19 mouse cellular contexts compared by ENCODE assay signal in genomic region chr3:87546291-87546721, GRCm38 (mm10). TPM values are rescaled to one million over a fixed set of nuclear protein-coding genes. Genes with fewer than 3 reads are reported as not detected.
DNase-seq lines count a peak whose midpoint lies in the region; ATAC-seq and TF ChIP-seq lines count a peak whose summit lies in the region.
"Had no signal": no experiment of that assay in that cellular context is flagged by ENCODE, and none has a peak within 500 bp of the region (broad histone marks: within the 10 kb centered on the region; RNA-seq: fewer than 3 reads in every experiment).

No protein-coding gene starts in this region.

- no peak for TF ChIP-seq CTCF in liver, postnatal 0 days (IDR thresholded peaks at IDR 0.05; ENCODE audit: low read depth)

- H3K27ac ChIP-seq in midbrain, embryonic 11.5 days (ENCODE audit: low read depth, low read length): no peak overlapping the region
- H3K27ac ChIP-seq in midbrain, embryonic 16.5 days (ENCODE audit: low read length): no peak overlapping the region
- H3K27ac ChIP-seq in liver, postnatal 0 days (ENCODE audit: low read depth): no peak overlapping the region
- H3K27ac ChIP-seq: gastrocnemius, adult 2 months; intestine, embryonic 15.5 days; kidney, postnatal 0 days; limb, embryonic 13.5 days; neural tube, embryonic 15.5 days had no signal

- peaks cover 18% of the 10 kb centered on the region for H3K4me1 ChIP-seq in midbrain, embryonic 11.5 days (ENCODE audit: control insufficient read depth, insufficient read depth, low read length)
- no peaks in the 10 kb centered on the region for H3K4me1 ChIP-seq in midbrain, embryonic 16.5 days (ENCODE audit: control insufficient read depth, insufficient read depth, low read length)
- H3K4me1 ChIP-seq in liver, postnatal 0 days (ENCODE audit: insufficient read depth): peaks cover 19% of the 10 kb centered on the region
- H3K4me1 ChIP-seq: intestine, embryonic 15.5 days had no signal

- H3K27me3 ChIP-seq in midbrain, embryonic 11.5 days (ENCODE audit: control insufficient read depth, insufficient read depth, low read length): no peaks in the 10 kb centered on the region
- H3K27me3 ChIP-seq in midbrain, embryonic 16.5 days (ENCODE audit: control insufficient read depth, insufficient read depth, low read depth, low read length): no peaks in the 10 kb centered on the region
- H3K27me3 ChIP-seq in liver, postnatal 0 days (ENCODE audit: insufficient read depth, low read length): peaks cover 9% of the 10 kb centered on the region; the same call in 1 of the 2 replicates
- H3K27me3 ChIP-seq: neural tube, embryonic 15.5 days had no signal

- no peaks in the 10 kb centered on the region for H3K36me3 ChIP-seq in midbrain, embryonic 11.5 days (ENCODE audit: control insufficient read depth, insufficient read depth, low read length)
- H3K36me3 ChIP-seq in midbrain, embryonic 16.5 days (ENCODE audit: control insufficient read depth, insufficient read depth, low read length): no peaks in the 10 kb centered on the region
- no peaks in the 10 kb centered on the region for H3K36me3 ChIP-seq in liver, postnatal 0 days (replicated peaks; ENCODE audit: insufficient read depth, low read length)
- H3K36me3 ChIP-seq: intestine, embryonic 15.5 days; limb, embryonic 13.5 days; neural tube, embryonic 15.5 days had no signal

- no peak for TF ChIP-seq EP300 in liver, postnatal 0 days (IDR thresholded peaks at IDR 0.05; ENCODE audit: low read depth)

- no peak for DNase-seq in frontal cortex, postnatal 10 days (ENCODE audit: low spot score in 2 of 2)
- DNase-seq in midbrain, embryonic 11.5 days (ENCODE audit: low spot score, missing footprints): peak; percentile 54
- peak; percentile 80 for DNase-seq in layer of hippocampus, adult 9-11 months
- DNase-seq in right cerebral cortex, postnatal 36 days (ENCODE audit: low spot score in 2 of 2): peak; percentile 81 to 90
- DNase-seq in liver, postnatal 0 days: no peak
- DNase-seq in embryo, embryonic 9.5 days (ENCODE audit: extremely low spot score): no peak
- DNase-seq: cerebellum, adult 8-10 months; gastrocnemius, adult 2 months; heart, adult 18-20 months; heart, postnatal 14 days; lung, adult 18-20 months; thymus, postnatal 14 days had no signal

- H3K9me3 ChIP-seq in midbrain, embryonic 11.5 days (ENCODE audit: control insufficient read depth, low read length): no peaks in the 10 kb centered on the region
- no peaks in the 10 kb centered on the region for H3K9me3 ChIP-seq in midbrain, embryonic 16.5 days (replicated peaks; ENCODE audit: control insufficient read depth, low read length, poor library complexity, severe bottlenecking)
- no peaks in the 10 kb centered on the region for H3K9me3 ChIP-seq in liver, postnatal 0 days (ENCODE audit: low read length)
- H3K9me3 ChIP-seq: intestine, embryonic 15.5 days; limb, embryonic 13.5 days; neural tube, embryonic 15.5 days had no signal

- peak; percentile 87 for ATAC-seq in frontal cortex, adult (ENCODE audit: low TSS enrichment)
- no peak for ATAC-seq in midbrain, embryonic 11.5 days (ENCODE audit: low FRiP score)
- ATAC-seq in midbrain, embryonic 16.5 days: no peak
- ATAC-seq in liver, postnatal 0 days: no peak
- ATAC-seq: intestine, embryonic 15.5 days had no signal

- H3K9ac ChIP-seq in midbrain, embryonic 11.5 days (ENCODE audit: low read length): no peak overlapping the region
- H3K9ac ChIP-seq in midbrain, embryonic 16.5 days (ENCODE audit: low read depth, low read length): no peak overlapping the region
- H3K9ac ChIP-seq in liver, postnatal 0 days (replicated peaks): no peak overlapping the region
- H3K9ac ChIP-seq: intestine, embryonic 15.5 days; limb, embryonic 13.5 days; neural tube, embryonic 15.5 days had no signal

- 79% methylated on average over 10 of the region's 10 CpGs for WGBS in midbrain, embryonic 11.5 days
- WGBS in midbrain, embryonic 16.5 days: 68% methylated on average over 10 of the region's 10 CpGs
- WGBS in liver, postnatal 0 days (ENCODE audit: insufficient replicate concordance): 71% methylated on average over 10 of the region's 10 CpGs

- H3K4me3 ChIP-seq in midbrain, embryonic 11.5 days (ENCODE audit: low read depth, low read length): no peak overlapping the region
- H3K4me3 ChIP-seq in midbrain, embryonic 16.5 days (ENCODE audit: low read depth, low read length): no peak overlapping the region
- no peak overlapping the region for H3K4me3 ChIP-seq in liver, postnatal 0 days (ENCODE audit: low read depth, low read length)
- H3K4me3 ChIP-seq: erythroblast, embryonic 14.5 days; gastrocnemius, adult 2 months; intestine, embryonic 15.5 days; limb, embryonic 13.5 days; neural tube, embryonic 15.5 days had no signal

- no peak overlapping the region for H3K4me2 ChIP-seq in midbrain, embryonic 11.5 days
- H3K4me2 ChIP-seq in midbrain, embryonic 16.5 days (ENCODE audit: low read length): no peak overlapping the region
- H3K4me2 ChIP-seq in liver, postnatal 0 days (ENCODE audit: low read depth, low read length): no peak overlapping the region
- H3K4me2 ChIP-seq: intestine, embryonic 15.5 days; limb, embryonic 13.5 days; neural tube, embryonic 15.5 days had no signal

RNA-seq across cellular contexts. Expression of gene Etv3, which starts 21.1 kb away (rescaled TPM):
- polyA plus RNA-seq in midbrain, embryonic 11.5 days (2014; fragmentation: Nextera tagmentation; extraction: Ambion mirVana): 8.0 and 8.1 TPM in 2 replicates
- 9.7 and 11.4 TPM in 2 replicates for polyA plus RNA-seq in midbrain, embryonic 16.5 days (2015; fragmentation: Nextera tagmentation; extraction: Ambion mirVana)
- 3.6 and 3.9 TPM in 2 replicates for polyA plus RNA-seq in liver, postnatal 0 days (2015; fragmentation: Nextera tagmentation; extraction: Ambion mirVana)

Comparison
In these comparisons a context has a peak if more than half of its experiments do, and no peak if none do; other contexts are left out.
1. DNase-seq: peak in midbrain, embryonic 11.5 days (single experiment), layer of hippocampus, adult 9-11 months (single experiment) and right cerebral cortex, postnatal 36 days (2 of 2); none in frontal cortex, postnatal 10 days (0 of 2), liver, postnatal 0 days (single experiment) and embryo, embryonic 9.5 days (single experiment).